Mouse (Mus musculus): ENCODE results near the gene Fkbp11. TPM values are rescaled to one million over a fixed set of nuclear protein-coding genes. Genes with fewer than 3 reads are reported as not detected.

Fkbp11 gene
- polyA plus RNA-seq, 1 experiment, result 28.9 TPM

DNA sequence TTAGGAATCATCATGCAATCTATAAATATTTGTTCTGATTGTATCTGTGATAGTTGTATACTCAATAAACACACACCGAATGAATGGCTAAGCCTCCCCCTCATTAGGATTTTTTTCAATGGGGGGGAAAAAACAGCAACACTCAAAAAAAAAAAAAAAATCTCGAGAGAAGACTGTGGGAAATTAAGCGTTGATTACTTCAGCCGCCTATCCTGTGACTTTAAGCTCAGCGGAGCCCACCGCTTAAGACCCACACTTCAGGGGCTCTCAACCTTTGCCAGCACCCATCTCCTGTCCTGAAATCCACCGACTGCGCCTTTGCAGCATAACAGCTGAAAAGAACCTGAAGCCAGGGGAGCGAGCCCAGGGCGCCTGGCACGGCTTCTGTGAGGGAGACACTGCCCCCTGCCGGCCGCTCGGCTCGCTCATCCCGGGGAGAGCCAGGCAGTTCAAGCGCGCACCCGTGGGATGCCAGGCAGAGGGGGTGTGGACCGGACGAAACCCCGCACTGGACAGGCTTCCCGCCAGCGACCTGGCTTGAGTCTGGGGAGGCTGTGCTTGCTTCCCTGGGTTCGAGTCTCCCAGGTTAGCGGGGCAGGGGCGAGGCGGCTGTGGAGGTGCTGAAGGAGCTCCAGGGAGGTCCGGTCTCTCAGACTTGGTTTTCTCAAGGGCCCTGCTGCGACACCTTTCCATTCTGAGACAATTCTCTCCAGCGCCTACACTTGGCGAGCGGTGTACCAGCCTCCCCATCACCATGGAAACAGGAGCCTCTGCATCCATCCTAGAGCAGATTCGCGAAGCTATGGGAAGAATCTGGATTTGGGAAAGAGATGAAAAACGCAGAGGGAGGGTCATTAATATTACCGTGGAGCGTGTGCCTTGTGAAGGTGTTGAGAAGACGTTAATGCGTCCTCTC lies 28.6 kb downstream of the Fkbp11 start:
- WGBS, result 6% methylated on average over 40 of the region's 40 CpGs
- peak; percentile 39 for DNase-seq (ENCODE audit: low read depth, low spot score)

DNA sequence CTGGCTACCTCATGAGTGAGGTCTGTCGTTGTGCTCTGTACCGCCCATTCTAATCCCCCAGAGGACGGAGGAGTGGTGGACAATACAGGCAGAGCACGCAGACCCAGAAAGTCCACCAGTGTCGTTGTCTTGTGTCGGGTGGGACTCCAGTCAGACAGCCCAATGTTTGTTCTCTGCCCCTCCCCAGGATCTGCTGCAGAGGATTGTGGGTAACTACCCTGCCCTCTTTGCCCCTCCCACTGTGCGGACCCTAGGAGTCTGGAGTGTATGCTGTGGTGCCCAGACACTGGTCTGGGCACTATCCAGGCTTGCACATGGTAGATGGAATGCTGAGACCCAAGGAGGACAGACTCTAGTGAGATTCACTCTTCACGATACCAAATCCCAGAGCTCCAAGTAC lies 31.8 kb downstream of the Fkbp11 start:
- WGBS, result 32% methylated on average over 8 of the region's 8 CpGs
- DNase-seq (ENCODE audit: low read depth, low spot score), result no peak

- no peak for DNase-seq (ENCODE audit: low read depth, low spot score)
- WGBS, result 17% methylated on average over 9 of the region's 9 CpGs
Observed at GRCm38 (mm10) chr15:98695726-98696125, 32.3 kb downstream of the Fkbp11 start.

GRCm38 (mm10) chr15:98692171-98692715 lies 35.8 kb downstream of the Fkbp11 start:
- whole genome bisulfite sequencing, result 37% methylated on average over 11 of the region's 11 CpGs

GRCm38 (mm10) chr15:98691486-98692147 lies 36.4 kb downstream of the Fkbp11 start:
- no peak for DNase-seq (ENCODE audit: low read depth, low spot score)
- 76% methylated on average over 7 of the region's 7 CpGs for WGBS

More at GRCm38 (mm10) chr15:98692171-98692715, 35.8 kb downstream of the Fkbp11 start:
- no peak for DNase-seq (ENCODE audit: low read depth, low spot score)

DNA sequence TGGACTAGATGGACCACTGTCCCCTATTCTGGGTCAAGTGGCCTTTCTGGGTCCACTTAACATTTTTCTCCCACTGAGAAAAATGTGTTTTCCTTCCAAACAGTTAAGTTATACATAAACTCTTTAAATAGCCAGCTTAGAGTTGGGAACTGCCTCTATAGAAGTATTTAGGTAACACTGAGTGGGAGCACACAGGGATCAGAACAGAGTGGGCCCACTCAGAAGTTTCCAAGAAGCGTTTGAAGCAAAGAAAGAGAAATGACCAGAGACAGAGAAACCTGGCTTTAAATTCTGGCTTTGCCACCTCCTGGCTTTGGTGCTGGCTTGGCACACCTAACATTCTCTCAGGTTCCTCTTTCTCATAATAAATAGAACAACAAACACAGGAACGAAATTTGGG lies 38.3 kb downstream of the Fkbp11 start:
- WGBS, result 75% methylated on average over 2 of the region's 2 CpGs
- no peak for DNase-seq (ENCODE audit: low read depth, low spot score)

GRCm38 (mm10) chr15:98685926-98686325 lies 42.1 kb downstream of the Fkbp11 start:
- 71% methylated on average over 3 of the region's 3 CpGs for WGBS
- DNase-seq (ENCODE audit: low read depth, low spot score), result no peak

GRCm38 (mm10) chr15:98683746-98684145 lies 44.3 kb downstream of the Fkbp11 start:
- WGBS, result 87% methylated on average over 1 of the region's 1 CpGs
- no peak for DNase-seq (ENCODE audit: low read depth, low spot score)

- 54% methylated on average over 10 of the region's 10 CpGs for WGBS
- no peak for DNase-seq (ENCODE audit: low read depth, low spot score)
Observed at GRCm38 (mm10) chr15:98683177-98683576, 44.8 kb downstream of the Fkbp11 start.

GRCm38 (mm10) chr15:98681633-98682032 lies 46.4 kb downstream of the Fkbp11 start:
- DNase-seq (ENCODE audit: low read depth, low spot score), result no peak
- whole genome bisulfite sequencing, result 79% methylated on average over 7 of the region's 7 CpGs

- WGBS, result 61% methylated on average over 8 of the region's 8 CpGs
- no peak for DNase-seq (ENCODE audit: low read depth, low spot score)
Observed at GRCm38 (mm10) chr15:98680660-98681059, 47.3 kb downstream of the Fkbp11 start.

- WGBS, result 71% methylated on average over 7 of the region's 7 CpGs
- no peak for DNase-seq (ENCODE audit: low read depth, low spot score)
Observed at GRCm38 (mm10) chr15:98677977-98678376, 50.0 kb downstream of the Fkbp11 start.

- DNase-seq (ENCODE audit: low read depth, low spot score), result peak; percentile 73
- WGBS, result 1% methylated on average over 37 of the region's 37 CpGs
Observed at GRCm38 (mm10) chr15:98676940-98677728, 50.9 kb downstream of the Fkbp11 start, which contains the start of gene Rnd1. TSS of gene Rnd1 (minus strand) at chr15:98677461.

DNA sequence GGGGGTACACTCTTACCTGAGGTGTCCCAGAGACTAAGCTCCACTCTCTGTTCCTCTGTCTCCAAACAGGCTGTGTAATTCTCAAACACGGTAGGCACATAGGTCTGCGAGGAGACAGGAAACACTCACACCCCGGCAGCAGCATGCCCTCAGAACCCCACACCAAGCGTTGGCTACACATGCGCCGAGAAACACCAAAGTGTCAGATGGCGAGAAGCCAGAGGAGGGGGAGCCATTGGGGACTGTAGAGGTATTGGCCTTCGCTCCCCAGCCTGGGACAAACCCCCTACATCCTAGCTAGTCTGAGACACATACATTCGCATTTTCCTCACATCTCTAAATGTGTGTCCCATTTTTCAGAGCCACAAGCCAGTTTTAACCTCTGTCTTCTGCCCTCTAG lies 51.5 kb downstream of the Fkbp11 start:
- 4% methylated on average over 9 of the region's 9 CpGs for WGBS
- DNase-seq (ENCODE audit: low read depth, low spot score), result no peak

DNA sequence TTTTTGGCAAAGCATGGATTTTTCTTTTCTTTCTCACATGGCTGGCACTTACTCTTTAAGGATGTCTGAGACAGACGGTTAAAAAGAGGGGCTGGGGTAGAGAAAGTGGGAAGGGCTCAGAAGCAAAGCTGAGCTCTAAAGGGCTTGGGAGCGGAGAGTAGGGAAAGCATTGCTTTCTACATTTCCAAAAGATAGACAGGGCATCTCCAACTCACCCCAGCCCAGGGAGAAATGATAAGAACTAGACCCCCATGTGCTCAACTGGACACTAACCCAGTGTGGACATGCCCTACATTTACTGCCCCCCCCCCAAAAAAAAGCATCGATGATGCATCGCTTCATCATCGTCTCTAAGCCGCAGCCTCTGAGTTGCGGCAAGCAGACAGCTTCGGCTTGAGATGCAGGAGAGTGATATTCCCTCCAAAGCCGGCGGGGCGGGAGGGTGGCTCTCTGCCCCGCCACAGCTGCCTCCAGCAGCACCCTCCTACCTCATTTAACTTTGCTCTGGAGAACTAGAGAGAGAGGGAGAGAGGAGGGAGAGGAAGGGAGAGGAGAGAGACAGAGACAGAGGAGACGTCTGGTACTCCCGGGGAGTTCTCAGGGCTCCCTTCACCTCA lies 52.3 kb downstream of the Fkbp11 start:
- DNase-seq (ENCODE audit: low read depth, low spot score), result no peak
- WGBS, result 12% methylated on average over 14 of the region's 14 CpGs

DNA sequence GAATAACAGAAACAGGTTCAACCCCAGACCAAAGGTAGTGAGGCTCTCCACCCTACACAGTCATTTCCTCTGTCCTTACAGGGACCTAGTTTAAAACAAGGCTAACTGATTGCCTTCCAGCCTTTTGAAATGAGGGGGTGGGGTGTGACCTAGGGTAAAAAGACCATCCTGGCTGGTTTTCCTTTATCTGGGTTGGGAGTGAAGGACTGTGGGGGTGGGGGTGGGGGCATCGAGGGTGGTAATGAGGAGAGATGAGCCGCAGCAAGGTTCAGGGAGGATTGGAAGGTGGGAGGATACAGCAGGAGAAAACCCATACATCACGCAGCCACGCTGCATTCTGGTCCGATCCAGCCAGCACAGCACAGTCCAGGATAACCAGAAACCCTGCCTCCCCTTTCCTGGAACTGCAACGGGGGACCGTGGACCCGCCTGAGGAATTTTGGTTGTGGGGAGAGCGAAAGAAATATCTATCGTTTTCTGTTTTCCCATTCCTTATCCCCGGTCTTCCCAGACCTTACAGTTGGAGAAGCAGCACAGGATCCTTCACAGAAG lies 52.9 kb downstream of the Fkbp11 start:
- 27% methylated on average over 11 of the region's 11 CpGs for WGBS
- DNase-seq (ENCODE audit: low read depth, low spot score), result no peak
